Mouse (Mus musculus): ENCODE results near the gene Glod4.

Gene Glod4

GRCm38 (mm10) chr11:76081048-76081640, 162.4 kb downstream of the Glod4 start:
- DNase-seq: peak; percentile 40

- no peak for DNase-seq
Measured at GRCm38 (mm10) chr11:76080293-76080692, 163.2 kb downstream of the Glod4 start.

DNA sequence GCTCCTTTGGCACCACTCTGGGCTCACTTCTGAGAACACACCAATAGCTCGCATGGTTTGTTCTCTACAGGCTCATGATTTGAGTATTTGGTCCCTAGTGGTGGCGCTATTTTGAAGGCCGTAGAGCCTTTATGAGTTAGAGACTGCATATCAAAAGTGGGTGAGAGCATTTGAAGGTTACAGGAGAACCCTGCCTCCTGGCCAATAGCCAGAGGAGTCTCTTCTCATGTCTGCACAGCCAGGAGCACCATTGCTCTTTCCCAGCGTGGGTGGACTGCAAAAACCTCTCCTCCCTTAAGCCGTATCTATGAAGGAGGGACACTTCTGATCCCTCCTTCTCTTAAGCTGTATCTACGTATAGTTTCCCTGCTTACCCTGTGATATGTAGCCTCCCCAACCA, 166.2 kb downstream of the Glod4 start:
- no peak for DNase-seq

DNA sequence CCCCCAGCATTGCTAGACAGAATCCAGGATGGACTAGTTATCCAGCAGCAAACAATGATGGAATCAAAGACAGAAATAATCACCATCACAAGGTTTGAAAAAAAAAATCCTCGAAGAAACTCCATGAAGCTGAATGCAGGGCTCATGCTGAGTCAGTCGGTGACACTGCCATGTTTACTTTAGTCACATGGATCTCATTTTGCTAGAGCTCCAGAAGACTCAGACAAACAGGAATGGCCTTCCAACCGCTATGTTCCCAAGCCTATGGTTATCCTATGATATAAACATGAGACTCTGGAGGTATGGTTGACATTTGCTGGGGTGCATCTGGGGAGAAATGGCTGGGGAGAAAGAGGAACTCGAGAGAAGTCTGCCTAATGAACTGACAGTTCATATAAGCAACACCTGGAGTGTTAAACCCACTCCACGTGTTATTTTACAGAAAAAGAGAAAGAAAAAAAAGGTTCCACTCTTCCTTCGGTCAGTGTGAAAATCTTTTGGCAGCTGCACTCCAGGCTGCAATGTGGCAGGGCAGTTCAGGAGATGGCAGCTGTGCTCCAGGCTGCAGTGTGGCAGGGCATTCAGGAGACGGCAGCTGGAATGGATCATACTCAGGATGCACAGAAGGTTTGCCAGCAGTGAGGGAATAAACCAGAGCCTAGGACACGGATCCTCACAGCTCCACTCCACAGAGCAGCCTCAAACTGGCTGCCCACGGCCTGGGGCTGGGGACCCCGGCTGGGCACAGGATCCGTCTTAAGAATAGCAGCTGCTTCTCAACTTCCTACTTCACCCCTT, 169.0 kb downstream of the Glod4 start:
- no peak for DNase-seq

Measured in kidney, adult 18-20 months (tissue).